Mouse (Mus musculus) liver, embryonic 11.5 days (tissue): ENCODE results near the gene Sbk1. TPM values are rescaled to one million over a fixed set of nuclear protein-coding genes. Genes with fewer than 3 reads are reported as not detected.

Source experiments
- ATAC-seq: fragments of 200-750 bp; cut with Nextera tagmentation; replicated peaks from 2 replicates; pipeline ENCODE4 v1.8.0; 2017; ENCODE audit warnings: moderate number of reproducible peaks, mild to moderate bottlenecking, moderate TSS enrichment, moderate library complexity; ENCODE audit not compliant: low FRiP score
- DNase-seq: peaks from one replicate; pipeline ENCODE4 v3.0.0-alpha.2; 2017; ENCODE audit warnings: low spot score
- H3K27ac ChIP-seq: fragments of 300-500 bp; sonication (generic); 2 replicates; pipeline ENCODE4 v1.5.1; 2014; ENCODE audit warnings: mild to moderate bottlenecking, low read depth, low read length, control low read depth
- H3K27me3 ChIP-seq: fragments of 300-500 bp; sonication (generic); replicated peaks from 2 replicates; pipeline ENCODE4 v1.6.1; 2014; ENCODE audit warnings: low read length, mixed read lengths; ENCODE audit not compliant: control insufficient read depth, insufficient read depth
- H3K36me3 ChIP-seq: fragments of 300-500 bp; sonication (generic); 2 replicates; pipeline ENCODE4 v1.6.1; 2014; ENCODE audit warnings: mild to moderate bottlenecking, low read length, moderate library complexity, mixed read lengths; ENCODE audit not compliant: control insufficient read depth, insufficient read depth
- H3K4me1 ChIP-seq: fragments of 300-500 bp; sonication (generic); replicated peaks from 2 replicates; pipeline ENCODE4 v1.6.1; 2014; ENCODE audit warnings: low read length, mixed read lengths; ENCODE audit not compliant: control insufficient read depth, insufficient read depth
- H3K4me2 ChIP-seq: fragments of 300-500 bp; sonication (generic); 2 replicates; pipeline ENCODE4 v1.6.1; 2014; ENCODE audit warnings: mild to moderate bottlenecking, control low read depth, moderate library complexity
- H3K4me3 ChIP-seq: fragments of 300-500 bp; sonication (generic); 2 replicates; pipeline ENCODE4 v1.5.1; 2014; ENCODE audit warnings: low read depth, low read length, control low read depth
- H3K9ac ChIP-seq: fragments of 300-500 bp; sonication (generic); 2 replicates; pipeline ENCODE4 v1.6.1; 2014; ENCODE audit warnings: low read depth, low read length, control low read depth
- H3K9me3 ChIP-seq: fragments of 300-500 bp; sonication (generic); 2 replicates; pipeline ENCODE4 v1.6.1; 2016; ENCODE audit warnings: low read length, inconsistent platforms, mixed read lengths; ENCODE audit not compliant: control insufficient read depth
- WGBS: fragments of 180-500 bp; shearing (Covaris S2); extraction: QIAGEN DNeasy Blood & Tissue Kit; methylation state at CpG from one replicate; pipeline ENCODE4 v1.1.7; 2014; 5-methylcytosine and 5-hydroxymethylcytosine counted together
- polyA plus RNA-seq: library from polyadenylated mRNA; unstranded; fragments of >200 nt; fragmentation: Nextera tagmentation; extraction: Ambion mirVana; gene quantifications from 2 replicates; pipeline ENCODE4 v1.2.1, GENCODE M21; 2014

Gene Sbk1
- polyA plus RNA-seq, 1 experiment from 2014 or later: 13.6 TPM

GRCm38 (mm10) chr7:126272770-126273311 lies 422 bp downstream of the Sbk1 start:
- peak overlapping the region; percentile 78 for H3K9ac ChIP-seq
- no peak overlapping the region; the same call in 1 of the 2 replicates for H3K27ac ChIP-seq
- H3K4me2 ChIP-seq: peak overlapping the region; percentile 98
- H3K36me3 ChIP-seq: peaks cover 2% of the 10 kb centered on the region
- H3K27me3 ChIP-seq: peaks cover 44% of the 10 kb centered on the region
- no peaks in the 10 kb centered on the region for H3K9me3 ChIP-seq
- peak overlapping the region; percentile 79 for H3K4me3 ChIP-seq
- peak; percentile 32 for ATAC-seq
- no peak for DNase-seq
- peaks cover 25% of the 10 kb centered on the region for H3K4me1 ChIP-seq
- under 1% methylated on average over 38 of the region's 38 CpGs for WGBS

DNA sequence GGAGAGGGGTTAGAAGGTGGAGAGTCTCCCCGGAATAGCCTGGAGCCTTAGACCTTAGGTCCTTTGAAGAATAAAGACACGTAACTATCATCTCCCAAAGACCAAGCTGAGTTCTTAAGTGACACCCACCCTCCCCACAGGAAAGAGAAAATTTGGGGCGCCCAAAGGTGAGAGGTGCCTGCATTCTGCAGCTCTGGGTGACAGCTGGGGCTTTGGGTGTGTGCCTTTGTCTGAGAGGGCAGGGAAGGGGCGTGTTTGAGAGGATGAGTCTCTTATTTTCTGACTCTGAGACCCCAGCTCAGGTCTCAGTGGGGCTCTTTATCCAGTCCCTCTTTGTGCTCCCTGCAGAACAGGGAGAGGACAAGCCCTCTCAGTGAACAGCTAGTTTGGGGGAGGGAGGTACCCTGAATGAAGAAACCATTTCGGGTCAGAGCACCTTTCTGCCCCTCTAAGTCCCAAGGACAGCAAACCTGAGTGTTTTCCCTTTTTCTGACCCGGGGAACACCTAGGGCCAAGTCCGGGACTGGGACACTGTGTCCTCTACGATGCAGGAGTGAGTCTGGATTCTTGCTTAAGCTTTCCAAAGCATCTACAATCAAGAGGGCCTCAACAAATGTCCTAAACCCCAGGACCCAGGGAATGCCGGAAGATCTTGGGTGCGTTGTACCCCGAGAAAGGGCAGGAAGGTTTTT lies 1.1 kb downstream of the Sbk1 start:
- Histone ChIP-seq H3K4me1 (peaks cover 25% of the 10 kb centered on the region), H3K4me2 (peak overlapping the region; percentile 98), H3K9ac (peak overlapping the region; percentile 78), H3K27ac (no peak overlapping the region), H3K27me3 (peaks cover 43% of the 10 kb centered on the region), H3K9me3 (no peaks in the 10 kb centered on the region), H3K36me3 (peaks cover 2% of the 10 kb centered on the region), H3K4me3 (peak overlapping the region; percentile 79)
- 20% methylated on average over 11 of the region's 11 CpGs for WGBS
- no peak for DNase-seq
- ATAC-seq: no peak

DNA sequence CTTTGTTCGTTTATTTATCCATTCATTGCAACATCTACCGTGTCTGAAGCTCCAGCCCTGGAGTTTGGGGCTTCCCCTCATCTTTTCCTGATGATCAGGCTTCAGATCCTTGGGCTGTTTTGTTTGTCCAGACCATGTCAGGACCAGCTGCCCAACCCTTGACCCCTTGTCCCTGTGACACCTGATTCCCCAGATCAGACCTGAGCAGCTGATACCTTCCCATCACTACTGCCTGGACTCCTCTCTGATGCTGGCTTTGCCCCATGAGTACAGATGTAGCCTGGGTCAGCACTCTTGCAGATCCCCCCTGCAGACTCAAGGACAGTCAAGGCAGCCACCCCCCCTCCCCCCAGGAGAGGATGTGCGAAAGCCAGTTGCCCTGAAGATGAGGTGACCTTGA lies 1.7 kb downstream of the Sbk1 start:
- peaks cover 2% of the 10 kb centered on the region for H3K36me3 ChIP-seq
- no peak for DNase-seq
- no peak overlapping the region for H3K27ac ChIP-seq
- H3K4me1 ChIP-seq: peaks cover 25% of the 10 kb centered on the region
- peak overlapping the region; percentile 98 for H3K4me2 ChIP-seq
- H3K27me3 ChIP-seq: peaks cover 43% of the 10 kb centered on the region
- WGBS: 26% methylated on average over 3 of the region's 3 CpGs
- peak overlapping the region; percentile 79; the same call in 1 of the 2 replicates for H3K4me3 ChIP-seq
- H3K9me3 ChIP-seq: no peaks in the 10 kb centered on the region
- H3K9ac ChIP-seq: 0 out of 2 replicates have a peak overlapping the region, but pooled peaks have one; percentile 5
- ATAC-seq: no peak

DNA sequence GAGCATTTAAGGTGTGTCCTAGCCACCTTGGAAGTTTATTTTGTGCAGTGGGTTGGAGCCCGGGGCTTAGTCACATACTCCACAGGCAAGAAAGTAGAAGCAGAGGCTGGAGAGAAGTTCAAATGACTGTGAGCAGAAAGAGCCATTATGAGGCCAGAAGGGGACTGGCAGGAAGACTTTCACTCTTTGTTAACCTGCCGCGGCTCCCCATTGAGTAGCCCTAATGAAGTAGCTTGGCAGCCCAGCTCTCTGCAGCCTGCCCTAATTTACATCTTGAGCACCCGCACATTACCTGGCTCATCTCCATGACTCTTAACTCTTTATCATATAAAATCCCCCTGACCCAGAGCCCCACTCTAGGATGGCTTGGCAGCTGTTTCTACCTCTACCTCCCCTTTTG lies 2.2 kb downstream of the Sbk1 start:
- 44% methylated on average over 4 of the region's 4 CpGs for whole genome bisulfite sequencing

GRCm38 (mm10) chr7:126275711-126276110 lies 3.3 kb downstream of the Sbk1 start:
- H3K4me3 ChIP-seq: no peak overlapping the region
- H3K27me3 ChIP-seq: peaks cover 43% of the 10 kb centered on the region
- WGBS: 83% methylated on average over 5 of the region's 5 CpGs
- H3K4me2 ChIP-seq: no peak overlapping the region
- H3K9ac ChIP-seq: no peak overlapping the region
- H3K4me1 ChIP-seq: peaks cover 25% of the 10 kb centered on the region
- H3K27ac ChIP-seq: no peak overlapping the region
- no peak for DNase-seq
- ATAC-seq: no peak
- peaks cover 2% of the 10 kb centered on the region for H3K36me3 ChIP-seq
- H3K9me3 ChIP-seq: no peaks in the 10 kb centered on the region

More for the DNA sequence above, 2.2 kb downstream of the Sbk1 start:
- Histone ChIP-seq H3K4me2 (peak overlapping the region; percentile 98), H3K27ac (no peak overlapping the region), H3K9me3 (no peaks in the 10 kb centered on the region), H3K4me3 (0 out of 2 replicates have a peak overlapping the region, but pooled peaks have one; percentile 79), H3K9ac (no peak overlapping the region), H3K36me3 (peaks cover 2% of the 10 kb centered on the region), H3K27me3 (peaks cover 43% of the 10 kb centered on the region), H3K4me1 (peaks cover 25% of the 10 kb centered on the region)
- DNase-seq (no peak), ATAC-seq (no peak)

- H3K9me3 ChIP-seq: no peaks in the 10 kb centered on the region
- H3K27ac ChIP-seq: no peak overlapping the region
- H3K27me3 ChIP-seq: peaks cover 38% of the 10 kb centered on the region
- no peak overlapping the region for H3K4me3 ChIP-seq
- H3K9ac ChIP-seq: no peak overlapping the region
- 56% methylated on average over 6 of the region's 6 CpGs for WGBS
- ATAC-seq (no peak), DNase-seq (no peak)
- H3K36me3 ChIP-seq: peaks cover 2% of the 10 kb centered on the region
- H3K4me2 ChIP-seq: no peak overlapping the region
- H3K4me1 ChIP-seq: peaks cover 25% of the 10 kb centered on the region
Observed at GRCm38 (mm10) chr7:126276297-126276696, 3.9 kb downstream of the Sbk1 start.

- ATAC-seq: no peak
- peaks cover 25% of the 10 kb centered on the region for H3K4me1 ChIP-seq
- H3K9ac ChIP-seq: no peak overlapping the region
- peaks cover 24% of the 10 kb centered on the region for H3K27me3 ChIP-seq
- H3K4me2 ChIP-seq: no peak overlapping the region
- H3K4me3 ChIP-seq: no peak overlapping the region
- 77% methylated on average over 22 of the region's 22 CpGs for WGBS
- no peak for DNase-seq
- H3K36me3 ChIP-seq: peaks cover 2% of the 10 kb centered on the region
- no peaks in the 10 kb centered on the region for H3K9me3 ChIP-seq
- no peak overlapping the region for H3K27ac ChIP-seq
Observed at GRCm38 (mm10) chr7:126277536-126278295, 5.3 kb downstream of the Sbk1 start.

DNA sequence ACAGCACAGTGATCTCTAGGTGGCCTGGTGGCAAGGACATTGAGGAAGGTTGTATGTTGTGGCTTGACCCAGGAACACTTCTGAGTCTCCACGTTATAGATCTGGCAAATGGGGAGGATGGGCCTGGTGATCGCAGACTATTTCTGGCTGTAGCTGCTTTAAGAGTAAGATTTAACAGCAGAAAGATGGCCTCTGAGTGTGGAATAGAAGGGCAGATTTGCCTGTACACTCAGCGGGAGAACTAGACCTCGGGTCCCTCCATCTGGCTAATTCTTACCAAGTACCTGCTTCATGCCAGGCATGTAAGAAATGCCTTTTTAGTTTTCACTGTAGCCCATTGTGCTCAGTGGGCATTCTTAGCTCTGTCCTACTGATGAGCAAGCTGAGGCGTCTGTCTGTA lies 6.4 kb downstream of the Sbk1 start:
- ATAC-seq (no peak), DNase-seq (no peak)
- no peak overlapping the region for H3K4me3 ChIP-seq
- no peak overlapping the region for H3K4me2 ChIP-seq
- H3K27ac ChIP-seq: no peak overlapping the region
- WGBS: 86% methylated on average over 5 of the region's 5 CpGs
- H3K9ac ChIP-seq: no peak overlapping the region
- H3K36me3 ChIP-seq: peaks cover 2% of the 10 kb centered on the region
- H3K9me3 ChIP-seq: no peaks in the 10 kb centered on the region
- H3K4me1 ChIP-seq: peaks cover 15% of the 10 kb centered on the region
- H3K27me3 ChIP-seq: peaks cover 15% of the 10 kb centered on the region
